Mouse (Mus musculus) heart, postnatal 14 days (tissue): Measurements from ENCODE around the gene Vsig8. TPM values are rescaled to one million over a fixed set of nuclear protein-coding genes. Genes with fewer than 3 reads are reported as not detected.

Experiments used
- DNase-seq, 2 experiments: peaks; one replicate each; pipeline ENCODE4 v3.0.0; 2021 to 2022
- intact Hi-C: fragments of 180-260 bp; cut with DNase I; formaldehyde crosslinking; loops from one replicate; pipeline ENCODE4 v1.15.1; 2025
- long read RNA-seq, 2 experiments: library from polyadenylated mRNA; stranded (forward); transcript quantifications; one replicate each; pipeline ENCODE4 v2.0.0; 2021
- total RNA-seq, 2 experiments: library from RNA; stranded (reverse); gene quantifications; 2 replicates each; pipeline ENCODE4 v1.2.3; 2021

Vsig8 gene
- total RNA-seq: under 1 TPM in 1 of 2 experiments, not detected in 1; 0.15 TPM
- long read RNA-seq, experiment 1, partial matches to known transcripts: 1 of 1 reads
- long read RNA-seq, experiment 1, other reads (novel, unspliced or antisense): 0 of 1 reads
- long read RNA-seq, experiment 2: 0 reads

- intact Hi-C loops: no loop called here
These were observed at the start of gene Vsig8 for GRCm38 (mm10) chr1:172555638-172556037. TSS of gene Vsig8 (plus strand) at chr1:172555938.

GRCm38 (mm10) chr1:172507001-172507400 lies 48.7 kb upstream of the Vsig8 start:
- intact Hi-C loops: no loop called here
- DNase-seq: peak; percentile 36 to 51

More at GRCm38 (mm10) chr1:172555638-172556037, at the start of gene Vsig8:
- DNase-seq: no peak

- intact Hi-C loops: no loop called here
- no peak for DNase-seq
These were observed 48.0 kb upstream of the Vsig8 start for GRCm38 (mm10) chr1:172507701-172508100.

GRCm38 (mm10) chr1:172508172-172508571 lies 47.6 kb upstream of the Vsig8 start:
- no peak for DNase-seq
- intact Hi-C loops: no loop called here

- intact Hi-C loops: no loop called here
- DNase-seq: no peak
These were observed 46.5 kb upstream of the Vsig8 start for GRCm38 (mm10) chr1:172509235-172509634.

GRCm38 (mm10) chr1:172509983-172510382 lies 45.8 kb upstream of the Vsig8 start:
- DNase-seq: no peak
- intact Hi-C loops: no loop called here

GRCm38 (mm10) chr1:172510421-172510972 lies 45.2 kb upstream of the Vsig8 start:
- intact Hi-C loops: no loop called here
- DNase-seq: no peak

- DNase-seq: peak; percentile 68 to 74
- intact Hi-C loops: no loop called here
These were observed 42.8 kb upstream of the Vsig8 start for GRCm38 (mm10) chr1:172512962-172513361.

GRCm38 (mm10) chr1:172513525-172514212 lies 42.1 kb upstream of the Vsig8 start:
- peak; percentile 72 to 75 for DNase-seq
- intact Hi-C loops: no loop called here

- no peak for DNase-seq
- intact Hi-C loops: no loop called here
These were observed 41.6 kb upstream of the Vsig8 start for GRCm38 (mm10) chr1:172514213-172514529.

- peak in 1 of 2 experiments; percentile 52 for DNase-seq
- intact Hi-C loops: no loop called here
These were observed 41.0 kb upstream of the Vsig8 start for GRCm38 (mm10) chr1:172514551-172515268.

- intact Hi-C loops: no loop called here
- no peak for DNase-seq
These were observed 40.3 kb upstream of the Vsig8 start for GRCm38 (mm10) chr1:172515396-172515795.

GRCm38 (mm10) chr1:172518013-172518412 lies 37.7 kb upstream of the Vsig8 start:
- intact Hi-C loops: no loop called here
- DNase-seq: no peak

- intact Hi-C loops: loop anchor here (2.0 kb wide), 1 partner anchor 19 kb away; the partner anchor contains the start of gene Tagln2
- no peak for DNase-seq
These were observed 36.1 kb upstream of the Vsig8 start for GRCm38 (mm10) chr1:172519644-172520043.

- intact Hi-C loops: loop anchor here (2.0 kb wide), 1 partner anchor 20 kb away; the partner anchor contains the start of gene Tagln2
These were observed 34.9 kb upstream of the Vsig8 start, which contains the start of gene Cfap45 for GRCm38 (mm10) chr1:172520576-172521440. TSS of gene Cfap45 (plus strand) at chr1:172520801.

GRCm38 (mm10) chr1:172522524-172522923 lies 33.2 kb upstream of the Vsig8 start:
- no peak for DNase-seq
- intact Hi-C loops: no loop called here

More at GRCm38 (mm10) chr1:172520576-172521440, 34.9 kb upstream of the Vsig8 start, which contains the start of gene Cfap45:
- DNase-seq: peak; percentile 75 to 77

- intact Hi-C loops: no loop called here
- DNase-seq: peak; percentile 35 to 58
These were observed 32.0 kb upstream of the Vsig8 start for GRCm38 (mm10) chr1:172523699-172524101.

- DNase-seq: peak; percentile 54 to 55
- intact Hi-C loops: loop anchor here (1.0 to 5.0 kb wide), 2 partner anchors 24 to 33 kb away; no protein-coding TSS in a partner anchor
These were observed 30.5 kb upstream of the Vsig8 start for GRCm38 (mm10) chr1:172525027-172525764.

- peak in 1 of 2 experiments; percentile 32 for DNase-seq
- intact Hi-C loops: loop anchor here (1.0 to 5.0 kb wide), 2 partner anchors 25 to 34 kb away; no protein-coding TSS in a partner anchor
These were observed 29.8 kb upstream of the Vsig8 start for GRCm38 (mm10) chr1:172525971-172526370.
